Mouse (Mus musculus) embryonic facial prominence, embryonic 13.5 days (tissue): ENCODE data around the gene Ank2. TPM values are rescaled to one million over a fixed set of nuclear protein-coding genes. Genes with fewer than 3 reads are reported as not detected.

Source experiments
- ATAC-seq: fragments of 200-750 bp; cut with Nextera tagmentation; 2 replicates; pipeline ENCODE4 v1.8.0; 2017; ENCODE audit warnings: low read depth; ENCODE audit not compliant: insufficient number of reproducible peaks, insufficient read depth, low FRiP score, low TSS enrichment
- H3K27ac ChIP-seq: fragments of 300-500 bp; sonication (generic); 2 replicates; pipeline ENCODE4 v1.5.1; 2015; ENCODE audit warnings: moderate library complexity, mild to moderate bottlenecking, inconsistent platforms
- H3K27me3 ChIP-seq: fragments of 300-500 bp; sonication (generic); 2 replicates; pipeline ENCODE4 v1.6.1; 2015; ENCODE audit warnings: mild to moderate bottlenecking, inconsistent platforms
- H3K36me3 ChIP-seq: fragments of 300-500 bp; sonication (generic); 2 replicates; pipeline ENCODE4 v1.6.1; 2015; ENCODE audit warnings: mild to moderate bottlenecking, inconsistent platforms
- H3K4me1 ChIP-seq: fragments of 300-500 bp; sonication (generic); 2 replicates; pipeline ENCODE4 v1.6.1; 2015; ENCODE audit warnings: inconsistent platforms
- H3K4me2 ChIP-seq: fragments of 300-500 bp; sonication (generic); 2 replicates; pipeline ENCODE4 v1.6.1; 2015; ENCODE audit warnings: moderate library complexity, mild to moderate bottlenecking, inconsistent platforms
- H3K4me3 ChIP-seq: fragments of 300-500 bp; sonication (generic); 2 replicates; pipeline ENCODE4 v1.5.1; 2015; ENCODE audit warnings: mild to moderate bottlenecking, inconsistent platforms
- H3K9ac ChIP-seq: fragments of 300-500 bp; sonication (generic); 2 replicates; pipeline ENCODE4 v1.6.1; 2015; ENCODE audit warnings: mild to moderate bottlenecking, inconsistent platforms
- H3K9me3 ChIP-seq: fragments of 300-500 bp; sonication (generic); 2 replicates; pipeline ENCODE4 v1.6.1; 2016; ENCODE audit warnings: inconsistent platforms
- WGBS: fragments of 180-500 bp; shearing (Covaris S2); methylation state at CpG from one replicate; pipeline ENCODE4 v1.1.7; 2015; ENCODE audit warnings: mixed read lengths; 5-methylcytosine and 5-hydroxymethylcytosine counted together
- polyA plus RNA-seq: library from polyadenylated mRNA; unstranded; fragments of >200 nt; fragmentation: Nextera tagmentation; extraction: Ambion mirVana; gene quantifications from 2 replicates; pipeline ENCODE4 v1.2.1, GENCODE M21; 2015

The Ank2 gene
- polyA plus RNA-seq, 1 experiment from 2014 or later, result 33.4 TPM

GRCm38 (mm10) chr3:127256681-127257080, 242.5 kb downstream of the Ank2 start:
- H3K27ac ChIP-seq, result no peak overlapping the region
- no peak overlapping the region for H3K9ac ChIP-seq
- WGBS, result 52% methylated on average over 2 of the region's 2 CpGs
- H3K36me3 ChIP-seq, result no peaks in the 10 kb centered on the region
- no peaks in the 10 kb centered on the region for H3K9me3 ChIP-seq
- H3K27me3 ChIP-seq, result no peaks in the 10 kb centered on the region
- no peak overlapping the region for H3K4me2 ChIP-seq
- ATAC-seq, result no peak
- no peak overlapping the region for H3K4me3 ChIP-seq
- H3K4me1 ChIP-seq, result peaks cover 5% of the 10 kb centered on the region; the same call in 1 of the 2 replicates

DNA sequence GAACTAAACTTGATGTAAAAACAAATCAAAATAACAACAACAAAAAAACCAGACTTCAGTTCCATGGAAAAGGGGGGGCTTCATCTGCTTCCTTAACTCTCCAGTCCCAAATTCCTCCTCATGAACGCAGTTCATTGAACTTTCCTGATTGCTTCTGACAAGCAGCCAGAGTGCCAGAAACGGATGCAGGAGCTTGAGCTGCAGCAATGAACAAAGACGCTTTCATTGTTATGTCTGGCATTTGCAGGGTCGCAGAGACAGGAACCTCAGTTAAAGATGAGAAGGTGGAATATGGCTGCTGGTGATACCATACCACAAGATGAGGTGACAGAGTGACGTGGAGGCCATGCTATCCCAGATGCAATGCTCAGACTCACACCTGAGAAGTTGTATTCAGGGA, 248.2 kb downstream of the Ank2 start:
- Histone ChIP-seq H3K4me1 (0 out of 2 replicates have a peak, but pooled peaks cover 11% of the 10 kb centered on the region), H3K4me2 (no peak overlapping the region), H3K36me3 (no peaks in the 10 kb centered on the region), H3K9me3 (no peaks in the 10 kb centered on the region), H3K27ac (no peak overlapping the region), H3K27me3 (no peaks in the 10 kb centered on the region), H3K9ac (no peak overlapping the region), H3K4me3 (no peak overlapping the region)
- ATAC-seq, result no peak
- WGBS, result 36% methylated on average over 5 of the region's 5 CpGs

- no peak for ATAC-seq
- no peaks in the 10 kb centered on the region for H3K9me3 ChIP-seq
These were observed 250.5 kb downstream of the Ank2 start for GRCm38 (mm10) chr3:127248611-127249010.

DNA sequence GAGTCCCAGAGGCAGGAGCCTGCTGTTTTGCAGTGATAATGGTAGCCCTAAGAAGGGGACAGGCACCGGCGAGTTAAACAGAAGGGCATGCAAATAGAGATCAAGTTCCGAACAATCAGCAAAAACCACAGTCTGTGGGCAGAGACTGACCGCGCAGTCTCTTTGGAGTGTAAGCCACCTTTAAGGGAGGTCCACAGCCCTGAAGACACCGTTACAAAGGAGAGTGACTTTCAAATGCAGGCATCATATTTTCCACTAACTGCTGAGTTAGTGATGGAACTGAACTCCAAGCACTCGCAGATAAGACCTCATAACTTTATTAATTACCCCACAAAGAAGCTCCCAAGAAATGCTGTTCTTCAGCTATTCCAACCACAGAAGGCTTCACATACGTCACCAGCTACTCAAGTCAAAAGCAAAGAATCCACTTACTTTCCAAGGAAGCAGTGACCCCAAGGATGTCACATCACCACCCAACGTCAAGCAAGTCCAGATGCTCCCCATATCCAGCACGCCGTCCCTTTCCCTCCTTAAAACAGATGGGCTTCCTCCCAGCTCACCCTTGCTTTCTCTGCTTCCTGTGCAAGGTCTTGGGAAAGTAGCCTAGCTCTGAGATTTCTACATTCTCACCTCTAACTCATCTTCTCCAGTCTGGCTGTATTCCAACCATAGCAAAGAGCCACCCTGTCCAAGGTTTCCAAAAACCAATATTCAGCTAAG, 252.0 kb downstream of the Ank2 start:
- ATAC-seq, result no peak
- Histone ChIP-seq H3K27me3 (no peaks in the 10 kb centered on the region), H3K36me3 (no peaks in the 10 kb centered on the region), H3K9me3 (no peaks in the 10 kb centered on the region), H3K27ac (no peak overlapping the region), H3K4me1 (0 out of 2 replicates have a peak, but pooled peaks cover 11% of the 10 kb centered on the region), H3K9ac (no peak overlapping the region), H3K4me2 (no peak overlapping the region), H3K4me3 (no peak overlapping the region)
- 43% methylated on average over 11 of the region's 11 CpGs for WGBS

More at GRCm38 (mm10) chr3:127248611-127249010, 250.5 kb downstream of the Ank2 start:
- 0 out of 2 replicates have a peak, but pooled peaks cover 11% of the 10 kb centered on the region for H3K4me1 ChIP-seq
- no peak overlapping the region for H3K4me2 ChIP-seq
- H3K4me3 ChIP-seq, result no peak overlapping the region
- no peaks in the 10 kb centered on the region for H3K36me3 ChIP-seq
- H3K9ac ChIP-seq, result no peak overlapping the region
- no peaks in the 10 kb centered on the region for H3K27me3 ChIP-seq
- H3K27ac ChIP-seq, result no peak overlapping the region

DNA sequence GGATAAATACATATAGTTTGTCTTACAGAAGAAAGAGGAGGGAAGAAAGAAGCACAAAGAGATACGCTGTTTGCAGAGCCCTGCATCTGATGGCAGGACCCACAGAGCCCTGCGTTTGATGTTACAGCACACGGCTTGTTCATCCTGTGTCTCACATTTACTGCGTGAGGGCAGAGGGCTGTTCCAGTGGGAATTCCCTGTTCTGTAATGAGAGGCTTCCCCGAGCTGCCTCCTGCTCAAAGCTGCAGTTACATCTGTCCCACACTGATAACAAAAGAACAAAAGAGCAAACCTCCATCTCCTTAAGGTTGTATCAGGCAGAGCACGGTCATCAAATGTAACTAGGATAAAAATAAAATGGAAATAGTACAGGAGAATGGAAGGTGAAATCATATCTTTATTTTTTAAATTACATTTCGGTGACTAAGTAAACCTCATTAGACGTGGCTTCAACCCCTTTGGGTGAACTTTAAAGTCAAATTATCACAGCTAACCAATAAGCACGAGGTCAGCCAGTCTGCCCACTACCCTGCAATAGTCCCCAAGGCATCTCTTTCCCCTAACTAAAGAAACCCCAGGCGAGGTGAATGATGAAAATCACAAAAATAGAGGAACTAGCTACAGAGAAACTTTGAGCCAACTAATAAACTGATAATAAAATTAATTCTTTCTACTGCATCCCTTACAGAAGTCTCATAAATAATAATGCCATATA, 255.1 kb downstream of the Ank2 start:
- Histone ChIP-seq H3K4me2 (no peak overlapping the region), H3K9ac (no peak overlapping the region), H3K27ac (no peak overlapping the region), H3K36me3 (no peaks in the 10 kb centered on the region), H3K4me1 (0 out of 2 replicates have a peak, but pooled peaks cover 6% of the 10 kb centered on the region), H3K27me3 (no peaks in the 10 kb centered on the region), H3K9me3 (no peaks in the 10 kb centered on the region), H3K4me3 (no peak overlapping the region)
- no peak for ATAC-seq
- WGBS, result 35% methylated on average over 10 of the region's 10 CpGs

DNA sequence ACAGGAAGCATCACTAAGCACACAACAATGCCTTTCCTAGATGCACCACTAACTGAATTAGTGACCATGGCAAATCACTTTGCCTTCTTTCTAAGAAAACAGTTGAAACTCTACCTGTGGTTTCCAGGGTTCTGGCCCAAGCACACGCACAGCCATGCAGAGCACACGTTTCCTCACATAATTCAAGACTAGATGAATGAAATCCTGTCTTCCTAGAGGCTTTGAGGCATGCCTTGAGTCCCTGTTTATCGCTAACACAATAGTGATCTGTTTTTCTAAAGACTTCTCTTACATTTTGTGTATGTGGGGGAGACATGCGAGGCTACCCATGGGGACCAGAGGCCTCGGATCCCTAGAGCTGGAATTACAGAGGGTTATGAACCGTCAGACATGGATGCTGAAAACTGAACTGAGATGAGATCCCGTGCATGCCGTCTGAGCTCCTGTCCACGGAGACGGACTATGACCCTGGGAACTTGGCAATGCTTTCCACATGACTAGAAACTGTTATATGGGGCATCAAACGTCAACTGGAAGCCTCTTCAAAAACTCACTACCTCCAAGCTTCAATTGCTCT, 256.8 kb downstream of the Ank2 start:
- H3K27me3 ChIP-seq, result no peaks in the 10 kb centered on the region
- H3K9me3 ChIP-seq, result no peaks in the 10 kb centered on the region
- no peaks in the 10 kb centered on the region for H3K4me1 ChIP-seq
- no peak for ATAC-seq
- no peak overlapping the region for H3K4me2 ChIP-seq
- 77% methylated on average over 11 of the region's 11 CpGs for WGBS
- H3K4me3 ChIP-seq, result no peak overlapping the region
- no peak overlapping the region for H3K27ac ChIP-seq
- H3K9ac ChIP-seq, result no peak overlapping the region
- H3K36me3 ChIP-seq, result no peaks in the 10 kb centered on the region

DNA sequence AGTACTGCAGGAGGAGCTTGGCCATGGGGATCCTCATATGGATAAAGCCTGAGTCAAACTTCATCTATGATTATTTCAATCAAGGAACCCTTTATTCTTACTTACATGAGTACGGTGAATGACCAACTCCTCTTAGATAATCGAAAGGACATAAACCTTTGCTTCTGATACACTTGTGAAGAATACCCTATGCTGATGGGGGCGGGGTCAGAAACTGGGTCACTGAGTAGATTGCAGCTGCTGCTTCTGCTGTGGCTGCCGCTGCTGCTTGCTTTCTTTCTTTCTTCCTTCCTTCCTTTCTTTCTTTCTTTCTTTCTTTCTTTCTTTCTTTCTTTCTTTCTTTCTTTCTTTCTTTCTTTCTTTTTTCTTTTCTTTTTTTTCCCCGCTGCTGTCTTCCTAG, 263.9 kb downstream of the Ank2 start:
- no peak overlapping the region for H3K4me3 ChIP-seq
- no peak overlapping the region for H3K27ac ChIP-seq
- H3K9ac ChIP-seq, result no peak overlapping the region
- 85% methylated on average over 5 of the region's 5 CpGs for WGBS
- no peak for ATAC-seq
- no peaks in the 10 kb centered on the region for H3K9me3 ChIP-seq
- H3K36me3 ChIP-seq, result no peaks in the 10 kb centered on the region
- no peak overlapping the region for H3K4me2 ChIP-seq
- H3K4me1 ChIP-seq, result no peaks in the 10 kb centered on the region
- H3K27me3 ChIP-seq, result no peaks in the 10 kb centered on the region

DNA sequence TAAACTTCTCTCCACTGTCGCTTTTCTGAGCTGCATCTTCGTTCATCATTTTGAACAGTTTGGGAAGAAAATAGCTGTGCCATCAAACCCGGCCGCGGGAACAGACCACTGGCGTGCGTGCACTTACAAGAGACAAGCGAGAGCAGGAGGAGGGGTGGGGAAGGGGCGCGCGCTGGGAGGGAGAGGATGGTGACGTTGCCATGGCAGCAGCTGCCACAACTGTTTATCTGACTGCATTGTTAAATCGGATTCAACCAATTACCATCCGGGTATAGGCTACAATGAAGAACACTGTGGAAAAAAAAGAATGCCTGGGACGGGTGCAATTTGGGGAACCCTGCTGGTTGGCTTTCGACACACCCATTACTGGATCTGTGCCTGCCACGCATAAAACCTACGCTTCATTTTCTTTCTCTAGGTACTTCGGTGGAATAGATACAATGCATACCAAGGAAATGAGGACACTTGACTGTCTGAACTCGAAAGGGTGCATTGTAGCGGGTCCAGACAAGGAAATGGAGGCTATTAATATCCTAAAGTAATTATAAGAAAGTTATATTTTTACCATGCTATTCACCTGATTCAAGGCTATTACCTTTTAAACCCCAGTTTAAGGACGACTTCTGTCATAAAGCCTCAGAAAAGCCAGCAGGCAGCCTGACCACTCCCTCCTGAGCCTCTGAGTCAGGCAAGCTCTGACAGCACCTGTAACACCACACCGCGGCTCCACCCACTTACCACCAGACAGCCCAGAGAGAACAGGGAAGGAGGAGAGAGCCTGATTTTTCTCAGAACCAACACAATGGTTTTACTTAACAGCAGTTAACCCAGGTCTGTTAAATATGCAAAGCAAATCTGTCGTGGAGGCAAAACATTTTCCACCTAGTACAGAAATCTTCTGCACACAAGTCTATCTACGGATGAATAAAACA, 273.1 kb downstream of the Ank2 start:
- Histone ChIP-seq H3K9ac (0 out of 2 replicates have a peak overlapping the region, but pooled peaks have one; percentile 32), H3K27ac (no peak overlapping the region), H3K4me3 (peak overlapping the region; percentile 37), H3K27me3 (no peaks in the 10 kb centered on the region), H3K4me1 (peaks cover 16% of the 10 kb centered on the region), H3K4me2 (peak overlapping the region; percentile 70), H3K36me3 (no peaks in the 10 kb centered on the region), H3K9me3 (no peaks in the 10 kb centered on the region)
- 5% methylated on average over 26 of the region's 26 CpGs for WGBS
- peak; percentile 73 for ATAC-seq

- Histone ChIP-seq H3K4me3 (peak overlapping the region; percentile 37), H3K9ac (0 out of 2 replicates have a peak overlapping the region, but pooled peaks have one; percentile 32), H3K27me3 (no peaks in the 10 kb centered on the region), H3K4me2 (peak overlapping the region; percentile 70), H3K27ac (no peak overlapping the region), H3K9me3 (no peaks in the 10 kb centered on the region), H3K4me1 (peaks cover 16% of the 10 kb centered on the region), H3K36me3 (no peaks in the 10 kb centered on the region)
- 19% methylated on average over 16 of the region's 16 CpGs for WGBS
- ATAC-seq, result no peak
These were observed 273.9 kb downstream of the Ank2 start for GRCm38 (mm10) chr3:127225167-127225798.

DNA sequence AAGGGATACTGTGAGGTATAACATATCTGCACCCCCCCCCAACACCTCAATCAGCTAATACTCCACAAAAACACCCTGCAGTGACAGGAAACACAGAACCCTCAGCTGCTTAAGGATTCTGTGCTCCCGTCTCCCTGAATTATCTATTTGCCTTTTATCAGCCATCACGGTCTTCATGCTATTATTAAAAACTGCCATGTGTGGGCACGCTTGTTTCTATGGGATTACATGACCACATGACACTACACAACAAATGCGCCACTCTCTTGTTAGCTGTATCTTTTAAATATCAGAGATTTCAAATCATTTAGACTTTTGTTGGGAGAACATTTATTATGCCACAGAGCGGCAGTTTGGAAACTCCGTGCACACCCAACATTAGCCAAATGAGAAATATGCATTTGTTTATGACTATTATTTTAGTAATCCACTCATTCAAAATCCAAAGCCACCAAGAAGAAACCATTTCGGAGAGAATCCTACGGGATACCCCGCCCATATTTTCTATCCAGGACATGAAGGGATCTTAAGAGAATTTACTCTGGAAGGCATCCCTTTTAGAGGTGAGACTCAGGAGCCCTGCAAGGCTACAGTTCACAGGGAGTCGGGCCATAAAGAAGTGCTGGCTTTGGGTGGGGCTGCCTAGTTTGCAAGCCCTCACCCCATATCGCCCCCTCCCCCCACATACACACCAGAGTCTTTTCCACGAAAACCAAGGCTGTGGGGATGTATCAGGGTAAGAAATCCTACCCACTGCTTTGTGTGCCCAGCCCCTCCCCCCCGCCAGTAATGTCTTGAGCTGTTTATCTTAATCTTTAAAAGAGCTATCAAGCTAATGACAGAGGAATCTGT, 274.6 kb downstream of the Ank2 start:
- WGBS, result 64% methylated on average over 13 of the region's 13 CpGs
- Histone ChIP-seq H3K9ac (no peak overlapping the region), H3K4me2 (peak overlapping the region; percentile 70), H3K4me1 (peaks cover 16% of the 10 kb centered on the region), H3K9me3 (no peaks in the 10 kb centered on the region), H3K4me3 (no peak overlapping the region), H3K27ac (no peak overlapping the region), H3K27me3 (no peaks in the 10 kb centered on the region), H3K36me3 (no peaks in the 10 kb centered on the region)
- no peak for ATAC-seq
